ENCODE assay signal across 19 mouse cellular contexts in genomic region chr3:41962923-41963322, GRCm38 (mm10).
DNase-seq lines count a peak whose midpoint lies in the region; ATAC-seq lines count a peak whose summit lies in the region.
"Had no signal": no experiment of that assay in that cellular context is flagged by ENCODE, and none has a peak within 500 bp of the region (broad histone marks: within the 10 kb centered on the region; RNA-seq: fewer than 3 reads in every experiment).

No protein-coding gene starts in this region.

- 76% methylated on average over 7 of the region's 7 CpGs for WGBS in forebrain, embryonic 14.5 days
- 92% methylated on average over 7 of the region's 7 CpGs for WGBS in forebrain, embryonic 11.5 days

- no peak overlapping the region for H3K4me2 ChIP-seq in forebrain, embryonic 14.5 days (ENCODE audit: low read length)
- H3K4me2 ChIP-seq in forebrain, embryonic 11.5 days (ENCODE audit: low read depth, low read length, severe bottlenecking) = no peak overlapping the region
- H3K4me2 ChIP-seq: hindbrain, embryonic 12.5 days; limb, embryonic 13.5 days had no signal

- no peak overlapping the region for H3K27ac ChIP-seq in forebrain, embryonic 14.5 days (ENCODE audit: low read depth, low read length)
- H3K27ac ChIP-seq in forebrain, embryonic 11.5 days (ENCODE audit: low read depth, low read length) = no peak overlapping the region
- H3K27ac ChIP-seq: hindbrain, embryonic 12.5 days; limb, embryonic 13.5 days had no signal

- peak; percentile 39 for DNase-seq in forebrain, embryonic 14.5 days (ENCODE audit: low spot score)
- DNase-seq in forebrain, embryonic 11.5 days (ENCODE audit: low spot score) = no peak
- peak; percentile 10 to 28 for DNase-seq in right cerebral cortex, adult 2 months (ENCODE audit: low spot score in 2 of 2)
- no peak for DNase-seq in right cerebral cortex, adult 18-20 months
- DNase-seq in layer of hippocampus, postnatal 14 days (ENCODE audit: low spot score in 2 of 2) = peak; percentile 43 to 73
- DNase-seq in adrenal gland, adult 2 months = no peak
- DNase-seq in urinary bladder, postnatal 4 days (ENCODE audit: low spot score in 2 of 2) = no peak
- DNase-seq: adrenal gland, postnatal 14 days; B cell, adult 2 months; cerebellum, adult 18-20 months; kidney, postnatal 36 days; liver, postnatal 0 days; lung, postnatal 4 days; midbrain, embryonic 14.5 days had no signal

- H3K9ac ChIP-seq in forebrain, embryonic 14.5 days (ENCODE audit: low read length) = no peak overlapping the region
- H3K9ac ChIP-seq in forebrain, embryonic 11.5 days (ENCODE audit: low read length) = no peak overlapping the region
- H3K9ac ChIP-seq: hindbrain, embryonic 12.5 days; limb, embryonic 13.5 days; liver, postnatal 0 days had no signal

- H3K4me3 ChIP-seq in forebrain, embryonic 14.5 days (ENCODE audit: low read depth, low read length) = no peak overlapping the region
- no peak overlapping the region for H3K4me3 ChIP-seq in forebrain, embryonic 11.5 days (ENCODE audit: low read depth, low read length)
- H3K4me3 ChIP-seq: erythroblast, embryonic 14.5 days; hindbrain, embryonic 12.5 days; limb, embryonic 13.5 days had no signal

- no peaks in the 10 kb centered on the region for H3K36me3 ChIP-seq in forebrain, embryonic 14.5 days (ENCODE audit: control insufficient read depth, insufficient read depth, low read length)
- no peaks in the 10 kb centered on the region for H3K36me3 ChIP-seq in forebrain, embryonic 11.5 days (ENCODE audit: control insufficient read depth, insufficient read depth, low read length)
- H3K36me3 ChIP-seq: hindbrain, embryonic 12.5 days; limb, embryonic 13.5 days had no signal

- no peaks in the 10 kb centered on the region for H3K4me1 ChIP-seq in forebrain, embryonic 14.5 days (ENCODE audit: control insufficient read depth, insufficient read depth, low read length)
- no peaks in the 10 kb centered on the region for H3K4me1 ChIP-seq in forebrain, embryonic 11.5 days (replicated peaks; ENCODE audit: control insufficient read depth, insufficient read depth, low read length)
- H3K4me1 ChIP-seq: hindbrain, embryonic 12.5 days had no signal

- H3K9me3 ChIP-seq in forebrain, embryonic 14.5 days (replicated peaks; ENCODE audit: control insufficient read depth, low read length) = no peaks in the 10 kb centered on the region
- H3K9me3 ChIP-seq in forebrain, embryonic 11.5 days (ENCODE audit: control insufficient read depth, low read length) = no peaks in the 10 kb centered on the region
- H3K9me3 ChIP-seq: hindbrain, embryonic 12.5 days; limb, embryonic 13.5 days had no signal

- no peaks in the 10 kb centered on the region for H3K27me3 ChIP-seq in forebrain, embryonic 14.5 days (replicated peaks; ENCODE audit: control insufficient read depth, insufficient read depth, low read length)
- H3K27me3 ChIP-seq in forebrain, embryonic 11.5 days (ENCODE audit: control insufficient read depth, insufficient read depth, low read length) = no peaks in the 10 kb centered on the region
- H3K27me3 ChIP-seq: hindbrain, embryonic 12.5 days; limb, embryonic 13.5 days had no signal

- peak; percentile 52; the same call in 1 of the 2 replicates for ATAC-seq in forebrain, embryonic 14.5 days
- no peak for ATAC-seq in forebrain, embryonic 11.5 days (replicated peaks; ENCODE audit: low FRiP score)
- ATAC-seq in erythroid progenitor cell, adult 5-6 weeks (replicated peaks; ENCODE audit: low FRiP score, poor library complexity, severe bottlenecking) = no peak
- ATAC-seq: intestine, embryonic 16.5 days; liver, postnatal 0 days had no signal

Comparison
In these comparisons a context has a peak if more than half of its experiments do, and no peak if none do; other contexts are left out.
1. DNase-seq: peak in forebrain, embryonic 14.5 days (single experiment), right cerebral cortex, adult 2 months (2 of 2) and layer of hippocampus, postnatal 14 days (2 of 2); none in forebrain, embryonic 11.5 days (single experiment), right cerebral cortex, adult 18-20 months (single experiment), adrenal gland, adult 2 months (single experiment) and urinary bladder, postnatal 4 days (0 of 2).